Mouse (Mus musculus) limb, embryonic 13.5 days (tissue): ENCODE data around the gene Psrc1. TPM values are rescaled to one million over a fixed set of nuclear protein-coding genes. Genes with fewer than 3 reads are reported as not detected.

Source experiments
- ATAC-seq: fragments of 200-750 bp; cut with Nextera tagmentation; 2 replicates; pipeline ENCODE4 v1.8.0; 2017; ENCODE audit warnings: low read depth, moderate number of reproducible peaks, moderate TSS enrichment; ENCODE audit not compliant: low FRiP score
- H3K27ac ChIP-seq: fragments of 300-500 bp; sonication (generic); 2 replicates; pipeline ENCODE4 v1.5.1; 2015; ENCODE audit warnings: inconsistent platforms, mild to moderate bottlenecking, moderate library complexity
- H3K27me3 ChIP-seq: fragments of 300-500 bp; sonication (generic); 2 replicates; pipeline ENCODE4 v1.6.1; 2015; ENCODE audit warnings: mild to moderate bottlenecking, inconsistent platforms
- H3K36me3 ChIP-seq: fragments of 300-500 bp; sonication (generic); 2 replicates; pipeline ENCODE4 v1.6.1; 2015; ENCODE audit warnings: inconsistent platforms, mild to moderate bottlenecking, moderate library complexity
- H3K4me1 ChIP-seq: fragments of 300-500 bp; sonication (generic); 2 replicates; pipeline ENCODE4 v1.6.1; 2015; ENCODE audit warnings: inconsistent platforms
- H3K4me2 ChIP-seq: fragments of 300-500 bp; sonication (generic); replicated peaks from 2 replicates; pipeline ENCODE4 v1.6.1; 2015; ENCODE audit warnings: inconsistent platforms, mild to moderate bottlenecking, moderate library complexity
- H3K4me3 ChIP-seq: fragments of 300-500 bp; sonication (generic); 2 replicates; pipeline ENCODE4 v1.5.1; 2015; ENCODE audit warnings: moderate library complexity, mild to moderate bottlenecking, inconsistent platforms
- H3K9ac ChIP-seq: fragments of 300-500 bp; sonication (generic); 2 replicates; pipeline ENCODE4 v1.6.1; 2015; ENCODE audit warnings: mild to moderate bottlenecking, inconsistent platforms
- H3K9me3 ChIP-seq: fragments of 300-500 bp; sonication (generic); 2 replicates; pipeline ENCODE4 v1.6.1; 2016; ENCODE audit warnings: inconsistent platforms
- WGBS: fragments of 180-500 bp; shearing (Covaris S2); methylation state at CpG from one replicate; pipeline ENCODE4 v1.1.7; 2015; 5-methylcytosine and 5-hydroxymethylcytosine counted together
- polyA plus RNA-seq: library from polyadenylated mRNA; unstranded; fragments of >200 nt; fragmentation: Nextera tagmentation; extraction: Ambion mirVana; gene quantifications from 2 replicates; pipeline ENCODE4 v1.2.1, GENCODE M21; 2015

The Psrc1 gene
- polyA plus RNA-seq, 1 experiment from 2014 or later: 62.7 TPM

- H3K9ac ChIP-seq: 0 out of 2 replicates have a peak overlapping the region, but pooled peaks have one; percentile 13
- no peaks in the 10 kb centered on the region for H3K9me3 ChIP-seq
- H3K36me3 ChIP-seq: peaks cover 24% of the 10 kb centered on the region
- peak overlapping the region; percentile 3; the same call in 1 of the 2 replicates for H3K4me2 ChIP-seq
- ATAC-seq: no peak
- H3K27ac ChIP-seq: no peak overlapping the region
- peaks cover 17% of the 10 kb centered on the region for H3K4me1 ChIP-seq
- no peaks in the 10 kb centered on the region for H3K27me3 ChIP-seq
- 41% methylated on average over 15 of the region's 15 CpGs for WGBS
- no peak overlapping the region for H3K4me3 ChIP-seq
These were observed 9.2 kb downstream of the Psrc1 start for GRCm38 (mm10) chr3:108392793-108393192.

DNA sequence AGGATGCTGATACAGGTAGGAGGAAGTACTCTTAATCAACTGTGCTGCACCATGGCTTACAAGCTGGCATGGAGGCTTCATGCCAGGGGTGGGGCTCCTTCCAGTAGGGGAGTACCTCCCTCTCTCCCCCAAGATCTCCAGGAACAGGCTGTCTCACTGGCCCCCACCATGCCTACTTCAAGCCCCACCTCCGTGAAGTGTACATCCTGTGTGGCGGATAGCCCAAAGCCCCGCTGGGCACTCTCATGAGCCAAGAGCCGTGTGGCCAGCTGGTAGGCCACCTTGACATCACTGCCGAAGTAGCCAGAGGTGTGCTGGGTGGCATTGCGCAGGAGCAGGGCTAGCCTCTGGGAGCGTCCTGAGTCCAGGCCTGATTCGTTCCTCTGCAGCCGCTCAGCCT is 14.6 kb downstream of the Psrc1 start:
- Histone ChIP-seq H3K27me3 (no peaks in the 10 kb centered on the region), H3K4me3 (no peak overlapping the region), H3K9ac (no peak overlapping the region), H3K36me3 (peaks cover 46% of the 10 kb centered on the region), H3K4me1 (peaks cover 6% of the 10 kb centered on the region), H3K4me2 (no peak overlapping the region), H3K9me3 (no peaks in the 10 kb centered on the region), H3K27ac (no peak overlapping the region)
- no peak for ATAC-seq
- WGBS: 83% methylated on average over 9 of the region's 9 CpGs

GRCm38 (mm10) chr3:108400442-108400841 is 16.8 kb downstream of the Psrc1 start:
- WGBS: 82% methylated on average over 5 of the region's 5 CpGs

GRCm38 (mm10) chr3:108401692-108402527 is 18.3 kb downstream of the Psrc1 start:
- Histone ChIP-seq H3K9me3 (no peaks in the 10 kb centered on the region), H3K4me1 (peaks cover 6% of the 10 kb centered on the region), H3K4me3 (peak overlapping the region; percentile 7; the same call in 1 of the 2 replicates), H3K36me3 (peaks cover 45% of the 10 kb centered on the region), H3K27ac (no peak overlapping the region; the same call in 1 of the 2 replicates), H3K27me3 (no peaks in the 10 kb centered on the region), H3K4me2 (peak overlapping the region; percentile 54), H3K9ac (peak overlapping the region; percentile 32)
- 35% methylated on average over 22 of the region's 22 CpGs for WGBS
- ATAC-seq: peak; percentile 84

More at GRCm38 (mm10) chr3:108400442-108400841, 16.8 kb downstream of the Psrc1 start:
- Histone ChIP-seq H3K27ac (no peak overlapping the region), H3K9me3 (no peaks in the 10 kb centered on the region), H3K4me1 (peaks cover 6% of the 10 kb centered on the region), H3K9ac (no peak overlapping the region), H3K27me3 (no peaks in the 10 kb centered on the region), H3K4me3 (no peak overlapping the region), H3K4me2 (no peak overlapping the region), H3K36me3 (peaks cover 48% of the 10 kb centered on the region)
- no peak for ATAC-seq

DNA sequence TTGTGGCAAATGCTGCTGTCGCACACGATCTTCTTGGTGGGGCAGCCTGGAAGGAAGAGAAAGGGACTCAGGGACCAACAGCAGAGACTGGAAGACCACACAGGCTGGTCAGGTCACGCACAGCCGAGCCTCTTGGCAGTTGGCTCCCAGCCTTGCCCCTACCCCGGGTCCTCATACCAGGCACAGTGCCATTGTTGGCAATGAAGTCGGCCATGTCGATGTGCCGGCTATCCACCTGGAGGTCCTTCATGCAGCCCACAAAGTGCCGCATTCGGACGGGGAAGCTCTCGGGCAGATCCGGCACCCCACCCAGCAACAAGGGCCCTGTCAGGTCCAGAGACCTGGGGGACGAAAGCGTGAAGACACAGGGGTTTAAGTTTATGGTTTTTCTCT is 18.9 kb downstream of the Psrc1 start:
- Histone ChIP-seq H3K9ac (no peak overlapping the region), H3K4me1 (peaks cover 6% of the 10 kb centered on the region), H3K27ac (no peak overlapping the region), H3K27me3 (no peaks in the 10 kb centered on the region), H3K36me3 (peaks cover 43% of the 10 kb centered on the region), H3K4me3 (no peak overlapping the region), H3K4me2 (no peak overlapping the region), H3K9me3 (no peaks in the 10 kb centered on the region)
- no peak for ATAC-seq
- WGBS: 90% methylated on average over 15 of the region's 15 CpGs

- no peak overlapping the region for H3K4me3 ChIP-seq
- H3K4me1 ChIP-seq: peaks cover 6% of the 10 kb centered on the region
- ATAC-seq: no peak
- H3K27ac ChIP-seq: no peak overlapping the region; the same call in 1 of the 2 replicates
- H3K9me3 ChIP-seq: no peaks in the 10 kb centered on the region
- peaks cover 17% of the 10 kb centered on the region for H3K36me3 ChIP-seq
- no peak overlapping the region for H3K4me2 ChIP-seq
- H3K27me3 ChIP-seq: no peaks in the 10 kb centered on the region
- H3K9ac ChIP-seq: no peak overlapping the region
- 51% methylated on average over 14 of the region's 14 CpGs for WGBS
These were observed 22.1 kb downstream of the Psrc1 start for GRCm38 (mm10) chr3:108405536-108406305.

DNA sequence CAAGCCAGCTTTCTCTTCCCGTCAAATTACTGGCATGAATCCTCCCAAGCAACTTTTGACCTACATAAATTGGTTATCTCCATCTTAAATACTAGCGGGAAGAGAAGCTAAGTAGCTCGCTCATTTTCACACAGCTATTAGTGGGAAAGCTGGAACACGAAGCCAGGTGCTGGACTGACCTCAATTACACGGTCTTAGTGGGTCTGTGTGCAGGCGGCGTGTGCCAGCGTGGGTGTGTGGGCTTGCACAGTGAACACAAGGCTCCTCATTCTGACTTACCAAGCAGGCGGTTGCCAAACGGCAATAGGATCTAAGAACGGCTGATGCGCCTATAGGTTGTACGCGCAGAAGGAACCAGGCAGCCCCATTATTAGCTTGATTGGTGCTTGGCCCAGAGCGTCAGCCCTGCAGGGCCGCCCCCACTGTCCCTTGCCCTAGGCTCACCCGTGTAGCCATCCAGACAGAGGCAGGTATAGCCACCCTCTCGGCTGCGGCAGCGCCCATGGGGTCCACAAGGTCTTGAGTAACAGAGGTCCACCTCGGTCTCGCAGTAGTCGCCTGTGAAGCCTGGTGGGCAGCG is 22.8 kb downstream of the Psrc1 start:
- ATAC-seq: no peak
- H3K9ac ChIP-seq: no peak overlapping the region
- H3K27ac ChIP-seq: no peak overlapping the region
- H3K9me3 ChIP-seq: no peaks in the 10 kb centered on the region
- 89% methylated on average over 24 of the region's 24 CpGs for WGBS
- peaks cover 17% of the 10 kb centered on the region for H3K36me3 ChIP-seq
- H3K4me3 ChIP-seq: no peak overlapping the region
- no peaks in the 10 kb centered on the region for H3K27me3 ChIP-seq
- H3K4me1 ChIP-seq: peaks cover 12% of the 10 kb centered on the region
- H3K4me2 ChIP-seq: no peak overlapping the region

GRCm38 (mm10) chr3:108408517-108409008 is 24.9 kb downstream of the Psrc1 start:
- Histone ChIP-seq H3K9ac (no peak overlapping the region), H3K9me3 (peaks cover 12% of the 10 kb centered on the region; the same call in 1 of the 2 replicates), H3K4me2 (no peak overlapping the region), H3K27ac (no peak overlapping the region), H3K4me3 (no peak overlapping the region), H3K4me1 (peaks cover 13% of the 10 kb centered on the region), H3K27me3 (no peaks in the 10 kb centered on the region), H3K36me3 (peaks cover 35% of the 10 kb centered on the region)
- no peak for ATAC-seq
- 89% methylated on average over 8 of the region's 8 CpGs for WGBS

DNA sequence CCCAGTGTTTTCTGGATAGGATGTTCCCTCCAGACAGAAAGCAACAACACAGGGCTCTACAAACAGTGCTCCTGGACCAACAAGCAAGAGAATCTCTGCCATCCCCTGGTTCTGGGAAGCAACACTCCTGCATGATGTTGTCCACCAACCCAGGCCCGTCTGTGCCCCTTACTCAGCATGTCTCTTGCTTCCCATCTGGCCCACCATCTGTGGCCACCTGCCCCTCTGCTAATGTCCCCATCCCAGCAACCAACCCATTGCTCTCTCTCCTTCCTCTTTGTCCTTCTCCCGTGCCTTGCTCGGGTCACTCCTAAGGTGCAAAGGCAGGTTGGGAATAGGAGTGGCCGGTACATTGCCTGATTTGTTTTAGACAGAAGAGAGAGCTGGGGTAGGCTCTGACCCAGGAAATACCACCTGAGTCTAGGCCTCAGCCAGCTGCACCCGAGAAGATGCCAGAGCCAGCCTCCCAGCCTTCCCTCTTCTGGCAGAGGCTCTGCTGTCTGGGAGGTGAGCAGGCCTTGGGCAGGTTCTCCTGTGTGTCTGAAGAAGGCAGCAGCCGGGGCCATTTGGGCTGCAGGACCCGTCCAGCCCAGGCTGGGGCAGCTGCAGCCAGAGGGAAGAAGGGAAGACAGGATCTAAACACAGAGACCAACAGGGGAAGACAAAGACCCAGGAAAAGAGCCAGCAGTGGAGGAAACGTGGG is 26.2 kb downstream of the Psrc1 start:
- 0 out of 2 replicates have a peak overlapping the region, but pooled peaks have one; percentile 40 for H3K9ac ChIP-seq
- peaks cover 40% of the 10 kb centered on the region for H3K36me3 ChIP-seq
- 61% methylated on average over 8 of the region's 8 CpGs for WGBS
- no peak for ATAC-seq
- no peak overlapping the region for H3K27ac ChIP-seq
- 0 out of 2 replicates have a peak, but pooled peaks cover under 1% of the 10 kb centered on the region for H3K27me3 ChIP-seq
- peaks cover 14% of the 10 kb centered on the region for H3K4me1 ChIP-seq
- H3K4me3 ChIP-seq: no peak overlapping the region
- peaks cover 22% of the 10 kb centered on the region; the same call in 1 of the 2 replicates for H3K9me3 ChIP-seq
- no peak overlapping the region for H3K4me2 ChIP-seq

GRCm38 (mm10) chr3:108410359-108410714 is 26.7 kb downstream of the Psrc1 start:
- Histone ChIP-seq H3K4me1 (peaks cover 20% of the 10 kb centered on the region), H3K27me3 (0 out of 2 replicates have a peak, but pooled peaks cover 5% of the 10 kb centered on the region), H3K27ac (no peak overlapping the region), H3K4me3 (no peak overlapping the region), H3K9me3 (peaks cover 22% of the 10 kb centered on the region; the same call in 1 of the 2 replicates), H3K4me2 (0 out of 2 replicates have a peak overlapping the region, but pooled peaks have one; percentile 14), H3K9ac (peak overlapping the region; percentile 53; the same call in 1 of the 2 replicates), H3K36me3 (peaks cover 40% of the 10 kb centered on the region)
- no peak for ATAC-seq
- WGBS: 34% methylated on average over 5 of the region's 5 CpGs

DNA sequence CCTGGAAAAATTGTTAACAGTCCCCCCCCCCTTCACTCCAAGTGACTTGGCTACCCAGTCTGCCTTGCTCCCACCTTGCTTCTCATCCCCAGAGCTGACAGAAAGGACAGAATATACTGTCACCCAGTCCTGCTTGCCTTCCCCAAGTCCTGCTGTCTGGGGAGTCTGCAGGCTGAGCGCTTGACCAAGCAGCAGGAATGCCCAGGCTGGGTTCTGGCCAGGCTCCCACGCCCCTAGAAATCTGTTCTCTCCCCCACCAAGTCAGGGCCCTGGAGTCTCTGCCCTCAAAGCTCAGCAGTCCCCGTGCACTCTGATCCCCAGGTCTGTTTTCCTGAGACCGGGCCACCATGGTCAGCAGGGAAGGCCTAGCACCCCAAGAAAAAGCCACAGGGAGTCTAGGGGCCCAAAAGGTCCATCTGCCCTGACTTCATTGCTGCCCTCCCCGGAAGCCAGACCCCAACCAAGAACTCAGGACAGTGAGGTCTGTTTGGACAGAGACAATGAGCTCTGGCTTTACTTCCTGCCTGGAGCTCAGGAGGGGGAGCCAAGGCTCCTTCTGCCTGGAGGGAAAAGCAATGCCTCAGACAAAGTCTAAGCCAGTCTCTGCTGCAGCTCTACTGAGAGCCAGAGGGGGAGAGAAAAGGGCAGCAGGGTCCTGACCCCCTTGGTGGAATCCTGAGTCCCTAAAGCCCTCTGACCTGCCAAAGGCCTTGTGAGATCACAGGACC is 27.6 kb downstream of the Psrc1 start:
- H3K9me3 ChIP-seq: peaks cover 22% of the 10 kb centered on the region; the same call in 1 of the 2 replicates
- peaks cover 20% of the 10 kb centered on the region for H3K4me1 ChIP-seq
- peaks cover 7% of the 10 kb centered on the region for H3K27me3 ChIP-seq
- no peak for ATAC-seq
- H3K36me3 ChIP-seq: peaks cover 40% of the 10 kb centered on the region
- no peak overlapping the region for H3K27ac ChIP-seq
- no peak overlapping the region for H3K4me3 ChIP-seq
- peak overlapping the region; percentile 31 for H3K4me2 ChIP-seq
- peak overlapping the region; percentile 45 for H3K9ac ChIP-seq
- WGBS: 65% methylated on average over 5 of the region's 5 CpGs
